Mouse (Mus musculus) intestine, postnatal 0 days (tissue): ENCODE results near the gene Crhr1. TPM values are rescaled to one million over a fixed set of nuclear protein-coding genes. Genes with fewer than 3 reads are reported as not detected.

Source experiments
- ATAC-seq: fragments of 200-750 bp; cut with Nextera tagmentation; 2 replicates; pipeline ENCODE4 v1.8.0; 2017; ENCODE audit warnings: mild to moderate bottlenecking, moderate TSS enrichment, moderate library complexity
- H3K27ac ChIP-seq: fragments of 300-500 bp; sonication (generic); 2 replicates; pipeline ENCODE4 v1.5.1; 2014; ENCODE audit warnings: mild to moderate bottlenecking, low read depth, low read length, moderate library complexity
- H3K27me3 ChIP-seq: fragments of 300-500 bp; sonication (generic); replicated peaks from 2 replicates; pipeline ENCODE4 v1.6.1; 2014; ENCODE audit warnings: low read length, mixed read lengths; ENCODE audit not compliant: control insufficient read depth, insufficient read depth
- H3K36me3 ChIP-seq: fragments of 300-500 bp; sonication (generic); 2 replicates; pipeline ENCODE4 v1.6.1; 2014; ENCODE audit warnings: mild to moderate bottlenecking, moderate library complexity; ENCODE audit not compliant: control insufficient read depth, insufficient read depth
- H3K4me1 ChIP-seq: fragments of 300-500 bp; sonication (generic); replicated peaks from 2 replicates; pipeline ENCODE4 v1.6.1; 2014; ENCODE audit warnings: antibody characterized with exemption, low read length, mixed read lengths; ENCODE audit not compliant: control insufficient read depth, insufficient read depth
- H3K4me2 ChIP-seq: fragments of 300-500 bp; sonication (generic); replicated peaks from 2 replicates; pipeline ENCODE4 v1.6.1; 2014; ENCODE audit warnings: low read depth, mild to moderate bottlenecking, moderate library complexity
- H3K4me3 ChIP-seq: fragments of 300-500 bp; sonication (generic); 2 replicates; pipeline ENCODE4 v1.5.1; 2014; ENCODE audit warnings: low read depth, low read length
- H3K9ac ChIP-seq: fragments of 300-500 bp; sonication (generic); 2 replicates; pipeline ENCODE4 v1.6.1; 2014; ENCODE audit warnings: mild to moderate bottlenecking, low read depth, low read length
- H3K9me3 ChIP-seq: fragments of 300-500 bp; sonication (generic); 2 replicates; pipeline ENCODE4 v1.6.1; 2016; ENCODE audit warnings: mixed run types; ENCODE audit not compliant: control insufficient read depth
- CTCF ChIP-seq: sonication (generic); IDR thresholded peaks from 2 replicates; pipeline ENCODE4 v1.5.1; 2016; ENCODE audit warnings: low read depth, mild to moderate bottlenecking, control low read depth, antibody characterized with exemption, moderate library complexity
- WGBS: fragments of 180-500 bp; shearing (Covaris S2); extraction: QIAGEN DNeasy Blood & Tissue Kit; methylation state at CpG from one replicate; pipeline ENCODE4 v1.1.7; 2014; 5-methylcytosine and 5-hydroxymethylcytosine counted together
- polyA plus RNA-seq: library from polyadenylated mRNA; unstranded; fragments of >200 nt; fragmentation: Nextera tagmentation; extraction: Ambion mirVana; gene quantifications from 2 replicates; pipeline ENCODE4 v1.2.1, GENCODE M21; 2015

The Crhr1 gene
- polyA plus RNA-seq, 1 experiment from 2014 or later, result not detected

DNA sequence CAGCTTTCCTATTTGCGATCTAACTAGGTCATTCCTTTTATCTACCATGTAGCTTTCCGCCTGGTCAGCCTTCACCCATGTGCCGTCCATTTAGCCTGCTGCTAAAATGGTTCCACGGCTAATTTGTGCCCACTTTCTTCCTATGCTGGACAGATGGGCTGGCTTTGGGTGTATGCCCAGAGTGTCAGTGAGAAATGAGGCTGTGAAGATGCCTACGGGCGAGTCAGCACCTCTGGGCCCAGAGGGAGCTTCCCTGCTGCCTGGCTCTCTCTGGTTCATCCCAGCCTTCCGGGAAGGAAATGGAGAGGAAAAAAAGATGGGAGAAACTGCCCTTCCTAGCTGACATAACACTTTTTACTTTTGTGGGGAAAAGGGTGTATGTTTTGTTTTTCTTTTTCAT is 36.1 kb upstream of the Crhr1 start:
- no peak for ATAC-seq
- Histone ChIP-seq H3K4me1 (no peaks in the 10 kb centered on the region), H3K9me3 (no peaks in the 10 kb centered on the region), H3K36me3 (no peaks in the 10 kb centered on the region), H3K4me3 (no peak overlapping the region), H3K27ac (no peak overlapping the region), H3K27me3 (no peaks in the 10 kb centered on the region), H3K4me2 (no peak overlapping the region), H3K9ac (no peak overlapping the region)
- TF ChIP-seq CTCF, result no peak
- 84% methylated on average over 7 of the region's 7 CpGs for WGBS

DNA sequence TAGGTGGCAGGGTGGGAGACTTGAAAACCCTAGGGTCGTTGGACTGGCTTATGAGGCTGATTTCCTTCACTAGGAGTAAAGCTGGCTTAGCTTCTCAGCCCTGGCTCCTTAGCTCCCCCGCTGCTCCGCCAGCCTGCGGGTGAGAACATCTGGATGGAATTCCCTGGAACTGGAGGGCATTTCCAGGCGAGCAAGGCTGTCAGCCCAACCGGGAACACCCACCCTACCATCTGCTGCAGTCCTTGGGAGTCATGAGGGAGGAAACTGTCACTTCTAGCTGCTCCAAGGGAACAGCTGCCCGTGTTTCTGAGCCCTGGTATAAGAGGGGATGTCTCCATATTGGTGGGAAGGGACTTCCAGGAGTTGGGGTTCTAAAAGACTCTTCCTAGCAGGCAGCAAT is 33.1 kb upstream of the Crhr1 start:
- Histone ChIP-seq H3K4me2 (no peak overlapping the region), H3K4me1 (no peaks in the 10 kb centered on the region), H3K36me3 (no peaks in the 10 kb centered on the region), H3K9me3 (no peaks in the 10 kb centered on the region), H3K9ac (no peak overlapping the region), H3K27me3 (no peaks in the 10 kb centered on the region), H3K27ac (no peak overlapping the region), H3K4me3 (no peak overlapping the region)
- 36% methylated on average over 7 of the region's 7 CpGs for WGBS
- TF ChIP-seq CTCF, result no peak
- no peak for ATAC-seq

DNA sequence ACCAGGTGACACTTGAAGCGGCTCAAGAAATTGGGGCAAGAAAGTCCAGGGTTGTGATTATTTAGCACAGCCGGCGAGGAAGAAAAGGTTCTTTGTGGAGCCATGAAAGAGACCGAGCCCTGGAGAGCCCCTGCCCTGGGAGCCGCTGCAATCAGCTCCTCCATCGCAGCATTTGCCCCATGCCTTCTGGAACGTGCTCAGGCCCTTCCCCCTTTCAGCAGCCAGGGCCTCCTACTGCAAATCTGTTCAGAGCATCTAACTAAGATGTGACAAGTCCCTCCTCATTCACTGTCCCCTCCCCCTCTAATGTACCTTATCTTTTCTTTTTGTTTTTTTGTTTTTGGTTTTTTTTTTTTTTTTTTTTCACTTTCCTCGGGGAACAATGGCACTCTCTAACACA is 30.0 kb upstream of the Crhr1 start:
- H3K4me2 ChIP-seq, result no peak overlapping the region
- no peaks in the 10 kb centered on the region for H3K4me1 ChIP-seq
- no peak overlapping the region for H3K4me3 ChIP-seq
- no peak for TF ChIP-seq CTCF
- no peaks in the 10 kb centered on the region for H3K9me3 ChIP-seq
- no peak overlapping the region for H3K9ac ChIP-seq
- H3K36me3 ChIP-seq, result no peaks in the 10 kb centered on the region
- no peaks in the 10 kb centered on the region for H3K27me3 ChIP-seq
- H3K27ac ChIP-seq, result no peak overlapping the region
- WGBS, result 38% methylated on average over 8 of the region's 8 CpGs
- ATAC-seq, result no peak

DNA sequence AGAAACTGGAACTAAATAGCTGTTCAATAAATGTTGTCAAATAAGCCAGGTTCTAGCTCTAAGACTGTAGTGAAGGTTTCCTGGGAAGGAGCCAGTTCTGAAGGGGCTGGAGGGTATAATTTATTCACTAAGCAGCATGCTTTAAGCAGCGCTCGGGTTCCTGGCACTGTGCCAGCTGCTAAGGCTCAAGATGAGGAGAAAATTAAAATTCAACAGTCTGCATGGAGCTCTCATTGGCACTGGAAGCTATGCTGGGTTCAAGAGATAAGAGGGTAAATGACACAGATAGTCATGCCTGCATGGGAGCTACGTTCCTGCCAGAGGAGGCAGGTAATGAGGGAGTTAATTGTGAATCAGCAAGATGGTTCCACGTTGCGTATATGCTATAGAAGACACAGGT is 26.3 kb upstream of the Crhr1 start:
- Histone ChIP-seq H3K9ac (no peak overlapping the region), H3K4me3 (no peak overlapping the region), H3K4me1 (no peaks in the 10 kb centered on the region), H3K9me3 (no peaks in the 10 kb centered on the region), H3K27ac (no peak overlapping the region), H3K4me2 (no peak overlapping the region), H3K36me3 (no peaks in the 10 kb centered on the region), H3K27me3 (no peaks in the 10 kb centered on the region)
- ATAC-seq, result no peak
- no peak for TF ChIP-seq CTCF
- WGBS, result 51% methylated on average over 5 of the region's 5 CpGs

DNA sequence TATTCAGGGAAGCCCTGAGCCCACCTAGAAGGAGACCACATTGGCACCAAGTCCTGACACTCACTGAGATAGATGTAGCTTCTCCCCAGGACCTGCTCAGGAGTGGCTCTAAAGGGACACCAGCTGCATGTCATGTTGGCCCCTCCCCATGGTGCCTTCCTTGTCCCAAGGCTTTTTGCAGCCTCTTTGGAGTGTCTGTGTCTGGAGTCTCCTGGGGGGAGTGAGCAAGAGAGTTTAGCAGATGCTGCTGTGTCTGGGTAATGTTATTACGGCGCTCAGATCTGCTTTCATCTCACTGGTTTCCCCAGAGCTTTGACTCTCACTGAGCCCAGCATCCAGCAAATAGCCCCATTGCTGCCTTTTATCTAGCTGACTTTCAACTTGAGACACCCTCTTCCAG is 25.7 kb upstream of the Crhr1 start:
- 49% methylated on average over 2 of the region's 2 CpGs for WGBS
- H3K9ac ChIP-seq, result no peak overlapping the region
- H3K27me3 ChIP-seq, result no peaks in the 10 kb centered on the region
- H3K27ac ChIP-seq, result no peak overlapping the region
- ATAC-seq, result no peak
- no peaks in the 10 kb centered on the region for H3K4me1 ChIP-seq
- TF ChIP-seq CTCF, result no peak
- H3K4me2 ChIP-seq, result no peak overlapping the region
- no peaks in the 10 kb centered on the region for H3K9me3 ChIP-seq
- H3K4me3 ChIP-seq, result no peak overlapping the region
- H3K36me3 ChIP-seq, result no peaks in the 10 kb centered on the region

DNA sequence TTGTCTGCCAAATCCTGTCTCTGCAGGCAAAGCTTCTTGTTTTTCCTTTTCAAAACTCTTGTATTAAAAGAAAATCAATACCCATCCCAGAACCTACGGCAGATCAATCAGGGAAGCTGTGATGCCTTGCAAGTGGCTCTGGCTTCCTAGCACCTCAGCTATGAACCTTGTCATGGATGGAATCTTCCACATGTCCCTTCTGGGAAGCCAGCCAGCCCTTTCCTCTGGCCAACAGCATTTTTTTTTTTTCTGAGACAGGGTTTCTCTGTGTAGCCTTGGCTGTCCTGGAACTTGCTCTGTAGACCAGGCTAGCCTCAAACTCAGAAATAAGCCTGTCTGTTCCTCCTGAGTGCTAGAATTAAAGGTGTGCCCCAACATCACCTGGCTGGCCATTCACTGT is 22.3 kb upstream of the Crhr1 start:
- no peaks in the 10 kb centered on the region for H3K9me3 ChIP-seq
- no peak for TF ChIP-seq CTCF
- no peak overlapping the region for H3K4me3 ChIP-seq
- no peaks in the 10 kb centered on the region for H3K4me1 ChIP-seq
- no peak overlapping the region for H3K4me2 ChIP-seq
- no peaks in the 10 kb centered on the region for H3K27me3 ChIP-seq
- H3K27ac ChIP-seq, result no peak overlapping the region
- no peaks in the 10 kb centered on the region for H3K36me3 ChIP-seq
- WGBS, result 48% methylated on average over 1 of the region's 1 CpGs
- no peak overlapping the region for H3K9ac ChIP-seq
- ATAC-seq, result no peak

DNA sequence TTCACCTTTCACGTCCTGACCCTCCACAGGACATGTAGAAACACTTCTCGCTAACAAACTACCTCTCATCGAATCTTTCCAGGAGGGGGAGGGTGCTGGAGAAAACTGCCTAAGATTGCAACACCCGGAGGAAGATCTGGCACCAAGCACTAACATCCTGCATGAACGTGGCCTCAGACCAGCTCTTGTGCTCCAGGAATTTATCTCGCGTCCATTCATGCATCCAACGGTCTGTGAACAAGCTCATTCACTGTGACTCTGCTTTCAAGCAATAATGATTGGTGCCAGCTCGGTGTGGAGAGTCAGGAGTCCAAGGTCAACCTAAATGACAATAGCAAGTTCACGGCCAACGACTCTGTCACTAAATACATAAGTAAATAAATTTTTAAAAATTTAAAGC is 20.8 kb upstream of the Crhr1 start:
- H3K9ac ChIP-seq, result no peak overlapping the region
- H3K4me1 ChIP-seq, result no peaks in the 10 kb centered on the region
- no peak overlapping the region for H3K27ac ChIP-seq
- WGBS, result 73% methylated on average over 11 of the region's 11 CpGs
- H3K36me3 ChIP-seq, result no peaks in the 10 kb centered on the region
- no peak overlapping the region for H3K4me2 ChIP-seq
- no peak for TF ChIP-seq CTCF
- H3K27me3 ChIP-seq, result no peaks in the 10 kb centered on the region
- H3K4me3 ChIP-seq, result no peak overlapping the region
- ATAC-seq, result no peak
- H3K9me3 ChIP-seq, result no peaks in the 10 kb centered on the region
